Mouse (Mus musculus) megakaryocyte-erythroid progenitor cell, adult 5 weeks (primary cell): ENCODE data around the gene Oxct1. TPM values are rescaled to one million over a fixed set of nuclear protein-coding genes. Genes with fewer than 3 reads are reported as not detected.

Source experiments
- polyA plus RNA-seq: library from polyadenylated mRNA; stranded (reverse); fragments of >175 nt; gene quantifications from 2 replicates; pipeline ENCODE4 v1.2.3, GENCODE M21; 2012

Oxct1 gene
- polyA plus RNA-seq = 47.5 and 49.1 TPM in 2 replicates

DNA sequence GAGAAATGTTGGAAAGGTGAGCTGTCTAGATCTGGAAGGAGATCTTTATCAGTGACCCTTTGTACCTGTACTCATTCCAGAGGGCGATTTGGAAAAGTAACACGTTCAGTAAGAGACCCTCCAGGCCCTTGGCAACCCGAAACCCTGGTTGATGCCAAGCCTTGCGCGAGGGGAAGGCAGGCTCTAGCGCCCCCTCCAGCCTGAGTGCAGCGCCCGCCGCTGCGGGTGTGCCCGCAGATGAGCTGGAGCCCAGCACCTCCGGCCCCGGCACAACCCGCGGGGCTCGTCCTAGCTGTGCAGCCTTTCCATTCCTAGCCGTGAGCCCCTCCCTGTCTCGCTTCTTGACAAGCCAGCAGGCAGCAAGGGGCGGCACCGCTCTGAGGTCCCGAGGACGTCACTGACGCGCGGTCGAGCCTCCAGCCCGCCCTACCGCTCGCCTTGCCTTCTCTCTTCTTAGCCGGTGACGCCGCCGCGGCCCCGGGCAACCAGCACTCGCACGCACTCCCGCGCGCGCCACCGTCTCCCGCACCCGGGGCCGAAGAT lies at the start of gene Oxct1:
Gene Oxct1 (plus strand): TSS at position 153 of the 543 bp plus-strand sequence.

DNA sequence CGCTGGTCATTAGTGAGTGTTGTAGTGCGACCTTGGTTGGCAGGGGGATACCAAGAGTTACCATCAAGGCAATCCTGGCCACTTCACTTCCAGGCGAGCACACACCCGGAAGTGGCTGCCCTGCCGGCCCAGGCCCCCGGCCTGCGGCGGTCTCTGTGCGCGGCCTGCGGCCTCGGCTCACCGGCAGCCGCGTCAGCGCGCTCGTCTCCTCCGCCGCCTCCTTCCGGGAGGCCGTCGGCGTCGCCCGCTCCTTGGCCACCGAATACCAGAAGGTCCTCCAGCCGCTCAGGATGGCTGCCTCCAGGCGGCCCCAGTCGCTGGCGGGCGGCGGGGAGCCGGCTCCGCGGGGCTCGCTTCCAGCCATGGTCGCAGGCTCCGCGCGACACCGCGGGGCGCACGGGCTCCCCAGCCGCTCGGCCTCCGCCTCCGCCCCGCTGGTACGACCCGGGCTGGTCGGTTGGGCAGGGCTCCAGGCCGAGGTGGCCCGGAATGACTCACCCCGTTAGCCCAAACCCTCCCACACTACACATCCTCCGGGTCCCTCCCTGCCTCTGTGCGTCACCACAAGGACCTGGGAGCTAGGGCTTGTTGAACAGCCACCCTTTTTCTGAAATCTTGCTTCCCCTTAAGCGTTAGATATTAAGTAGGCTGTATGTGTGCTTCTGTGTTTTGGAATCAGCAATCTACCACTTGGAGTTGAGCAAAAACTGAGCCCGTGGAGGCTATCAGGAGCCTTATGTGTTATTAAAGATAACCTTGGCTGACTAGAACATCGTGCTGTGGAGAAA lies 46.9 kb upstream of the Oxct1 start, which contains the start of gene Fbxo4:
Gene Fbxo4 (minus strand): TSS at position 513 of the 788 bp plus-strand sequence.

DNA sequence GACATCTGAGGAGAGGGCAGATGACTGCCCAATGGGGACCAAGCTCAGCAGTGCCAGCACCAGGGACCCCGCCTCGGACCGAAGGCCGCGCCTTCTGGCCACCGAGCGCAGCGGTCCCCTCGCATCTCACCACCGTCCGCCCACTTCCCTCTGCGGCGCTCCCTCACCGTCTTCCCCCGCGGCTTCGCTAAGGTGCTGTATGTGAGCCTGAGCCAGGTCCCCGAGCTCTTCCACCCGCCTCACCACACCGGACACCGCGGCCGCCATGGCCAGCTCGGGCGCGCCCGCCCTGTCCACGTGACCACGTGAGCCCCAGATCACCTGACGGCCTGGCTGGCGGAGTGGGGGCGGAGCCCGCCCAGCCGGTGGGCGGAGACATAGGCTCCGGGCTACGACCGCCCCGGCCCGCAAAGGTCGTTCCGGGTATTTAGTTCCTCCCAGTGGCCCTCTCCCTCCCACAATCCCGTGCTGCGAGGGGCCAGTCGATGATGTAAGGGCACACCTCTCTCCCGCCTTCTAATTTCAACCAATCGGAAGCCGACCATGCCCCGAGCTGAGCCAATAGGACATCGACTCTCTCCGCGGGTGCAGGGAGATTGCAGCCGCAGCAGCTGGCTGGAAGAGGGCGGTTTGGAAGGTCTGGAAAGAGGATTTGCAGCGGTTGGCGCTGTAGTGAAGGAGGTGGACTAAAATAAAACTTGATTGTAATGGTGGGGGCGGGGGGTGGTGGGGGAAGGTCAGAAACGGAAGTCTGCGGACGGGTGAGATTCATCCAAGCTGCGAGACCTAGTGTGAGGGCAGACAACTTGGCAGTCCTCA lies 30.5 kb upstream of the Oxct1 start, which contains the start of gene AW549877:
Gene AW549877 (minus strand): TSS at position 297 of the 819 bp plus-strand sequence.

Other genes with a start within 250 kb of the Oxct1 start
- 3.7 and 4.9 TPM in 2 replicates for gene Fbxo4, start 46.8 kb upstream of the Oxct1 start, polyA plus RNA-seq
- 1.2 and 1.3 TPM in 2 replicates for gene AW549877, start 30.6 kb upstream of the Oxct1 start, polyA plus RNA-seq